Comparison of ENCODE assay signal across 21 mouse cellular contexts in genomic region chr4:130899383-130899781, GRCm38 (mm10). TPM values are rescaled to one million over a fixed set of nuclear protein-coding genes. Genes with fewer than 3 reads are reported as not detected.
A peak's percentile ranks its signal among the peaks of the same experiment; 100 is the strongest.
DNase-seq lines count a peak whose midpoint lies in the region; ATAC-seq and TF ChIP-seq lines count a peak whose summit lies in the region.
"Had no signal": no experiment of that assay in that cellular context is flagged by ENCODE, and none has a peak within 500 bp of the region (broad histone marks: within the 10 kb centered on the region; RNA-seq: fewer than 3 reads in every experiment).

No protein-coding gene starts in this region.

- peaks cover 21% of the 10 kb centered on the region for H3K4me1 ChIP-seq in heart, embryonic 13.5 days
- peaks cover 45% of the 10 kb centered on the region for H3K4me1 ChIP-seq in thymus, adult 2 months (replicated peaks; ENCODE audit: control insufficient read depth, insufficient read depth, low read length)
- no peaks in the 10 kb centered on the region for H3K4me1 ChIP-seq in intestine, embryonic 15.5 days (replicated peaks)

- no peaks in the 10 kb centered on the region for H3K27me3 ChIP-seq in heart, embryonic 13.5 days (replicated peaks)
- H3K27me3 ChIP-seq in thymus, adult 2 months (ENCODE audit: control insufficient read depth, insufficient read depth, low read length): no peaks in the 10 kb centered on the region
- no peaks in the 10 kb centered on the region; the same call in 1 of the 2 replicates for H3K27me3 ChIP-seq in intestine, embryonic 15.5 days (replicated peaks)
- H3K27me3 ChIP-seq: forebrain, embryonic 13.5 days; liver, embryonic 13.5 days; neural tube, embryonic 13.5 days had no signal

- no peak for TF ChIP-seq POLR2A in thymus, adult 2 months (IDR thresholded peaks at IDR 0.05; ENCODE audit: control insufficient read depth, extremely low read depth, insufficient read depth, low read length, poor library complexity)

- H3K4me2 ChIP-seq in heart, embryonic 13.5 days: no peak overlapping the region
- no peak overlapping the region for H3K4me2 ChIP-seq in intestine, embryonic 15.5 days (replicated peaks)
- H3K4me2 ChIP-seq: forebrain, embryonic 13.5 days; hindbrain, embryonic 14.5 days; liver, embryonic 13.5 days; neural tube, embryonic 13.5 days had no signal

- TF ChIP-seq CTCF in thymus, adult 2 months (IDR thresholded peaks at IDR 0.05; ENCODE audit: borderline replicate concordance, control insufficient read depth, extremely low read depth, insufficient read depth, low read length, poor library complexity): no peak

- no peak overlapping the region for H3K4me3 ChIP-seq in heart, embryonic 13.5 days
- H3K4me3 ChIP-seq in thymus, adult 2 months (ENCODE audit: control insufficient read depth, insufficient read depth, low read length): no peak overlapping the region
- H3K4me3 ChIP-seq in macrophage (ENCODE audit: inconsistent target): no peak overlapping the region
- no peak overlapping the region for H3K4me3 ChIP-seq in intestine, embryonic 15.5 days (replicated peaks)
- H3K4me3 ChIP-seq: forebrain, embryonic 13.5 days; layer of hippocampus, adult 2 months; liver, embryonic 13.5 days; neural tube, embryonic 13.5 days had no signal

- DNase-seq in heart, adult 18-20 months: no peak
- DNase-seq in thymus, adult 2 months: no peak
- no peak for DNase-seq in thymus, postnatal 14 days
- no peak for DNase-seq in embryo, embryonic 11 days
- DNase-seq in cerebellum, adult 9-10 months: no peak
- DNase-seq: cerebellum, postnatal 10 days; left cerebral cortex, postnatal 4 days; liver, embryonic 13.5 days; right cerebral cortex, postnatal 25 days had no signal

- no peaks in the 10 kb centered on the region; the same call in 1 of the 2 replicates for H3K79me2 ChIP-seq in macrophage (ENCODE audit: inconsistent target)

- no peaks in the 10 kb centered on the region for H3K9me3 ChIP-seq in heart, embryonic 13.5 days
- no peaks in the 10 kb centered on the region for H3K9me3 ChIP-seq in intestine, embryonic 15.5 days
- H3K9me3 ChIP-seq: forebrain, embryonic 13.5 days; liver, embryonic 13.5 days; neural tube, embryonic 13.5 days had no signal

- no peak for ATAC-seq in heart, embryonic 13.5 days (ENCODE audit: extremely low read depth, insufficient number of reproducible peaks, low FRiP score, low TSS enrichment)
- ATAC-seq in intestine, embryonic 15.5 days: no peak
- ATAC-seq: forebrain, embryonic 13.5 days; intestine, embryonic 16.5 days; lung, postnatal 0 days had no signal

- H3K9ac ChIP-seq in heart, embryonic 13.5 days: no peak overlapping the region
- H3K9ac ChIP-seq in intestine, embryonic 15.5 days: no peak overlapping the region
- H3K9ac ChIP-seq: forebrain, embryonic 13.5 days; hindbrain, embryonic 14.5 days; liver, embryonic 13.5 days; neural tube, embryonic 13.5 days had no signal

- no peaks in the 10 kb centered on the region for H3K36me3 ChIP-seq in heart, embryonic 13.5 days
- no peaks in the 10 kb centered on the region for H3K36me3 ChIP-seq in thymus, adult 2 months (ENCODE audit: control insufficient read depth, insufficient read depth, low read length)
- H3K36me3 ChIP-seq in macrophage (ENCODE audit: inconsistent target): no peaks in the 10 kb centered on the region
- H3K36me3 ChIP-seq in intestine, embryonic 15.5 days: no peaks in the 10 kb centered on the region
- H3K36me3 ChIP-seq: liver, embryonic 13.5 days; neural tube, embryonic 13.5 days had no signal

- 61% methylated on average over 2 of the region's 3 CpGs for WGBS in heart, embryonic 13.5 days
- 76% methylated on average over 2 of the region's 3 CpGs for WGBS in thymus, adult 2 months
- 22% methylated on average over 2 of the region's 3 CpGs for WGBS in macrophage (ENCODE audit: missing documents)
- WGBS in intestine, embryonic 15.5 days: 77% methylated on average over 2 of the region's 3 CpGs

- H3K27ac ChIP-seq in heart, embryonic 13.5 days (replicated peaks): 0 out of 2 replicates have a peak overlapping the region, but pooled peaks have one; percentile 26
- peak overlapping the region; percentile 57 for H3K27ac ChIP-seq in thymus, adult 2 months (ENCODE audit: control insufficient read depth, insufficient read depth, low read length)
- peak overlapping the region; percentile 73 for H3K27ac ChIP-seq in macrophage
- H3K27ac ChIP-seq in intestine, embryonic 15.5 days: no peak overlapping the region
- H3K27ac ChIP-seq: forebrain, embryonic 13.5 days; hindbrain, embryonic 14.5 days; layer of hippocampus, adult 2 months; liver, embryonic 13.5 days; neural tube, embryonic 13.5 days had no signal

RNA-seq across cellular contexts. Expression of gene Laptm5, which starts 13.5 kb away (rescaled TPM):
- polyA plus RNA-seq in heart, embryonic 13.5 days (2015; fragmentation: Nextera tagmentation; extraction: Ambion mirVana): 20.1 and 25.9 TPM in 2 replicates
- 10 to 100 TPM; 16.5 to 30.3 TPM for total RNA-seq in heart, adult 18-20 months (2021)
- 1,867 and 1,969 TPM in 2 replicates for polyA plus RNA-seq in thymus, adult 2 months (2012; rRNA removed)
- 100 to 1,000 TPM in 20 of 26 experiments, 10 to 100 TPM in 6; 40.7 to 813 (median 353) TPM for total RNA-seq in macrophage (2018; cell fraction: chromatin; rRNA removed)
- 1,000 to 10,000 TPM in 25 of 26 experiments, 100 to 1,000 TPM in 1; 986 to 2,150 (median 1,338) TPM for total RNA-seq in macrophage (2018; cell fraction: cytosol; rRNA removed)
- total RNA-seq in macrophage (2018; cell fraction: nucleus; rRNA removed): 1,000 to 10,000 TPM in 13 of 26 experiments, 100 to 1,000 TPM in 13; 156 to 1,616 (median 999) TPM
- polyA plus RNA-seq in macrophage (2018): 1,448 to 1,968 TPM (median 1,759 TPM) in 3 replicates
- 37.9 and 42.4 TPM in 2 replicates for polyA plus RNA-seq in intestine, embryonic 15.5 days (2015; fragmentation: Nextera tagmentation; extraction: Ambion mirVana)

RNA-seq across cellular contexts. Expression of gene Matn1, which starts 44.8 kb away (rescaled TPM):
- 0.09 TPM in 1 of 2 replicates, not detected in the other for polyA plus RNA-seq in heart, embryonic 13.5 days (2015; fragmentation: Nextera tagmentation; extraction: Ambion mirVana)
- total RNA-seq in heart, adult 18-20 months (2021): not detected
- polyA plus RNA-seq in thymus, adult 2 months (2012; rRNA removed): 2.1 and 2.2 TPM in 2 replicates
- 1 to 10 TPM in 6 of 26 experiments, under 1 TPM in 10, not detected in 10; 0.32 to 1.6 (median 0.79) TPM for total RNA-seq in macrophage (2018; cell fraction: chromatin; rRNA removed)
- under 1 TPM in 24 of 26 experiments, not detected in 2; 0.11 to 0.59 (median 0.26) TPM for total RNA-seq in macrophage (2018; cell fraction: cytosol; rRNA removed)
- total RNA-seq in macrophage (2018; cell fraction: nucleus; rRNA removed): under 1 TPM in 15 of 26 experiments, not detected in 11; 0.27 to 0.96 (median 0.48) TPM
- 0.07 to 0.80 TPM (median 0.16 TPM) in 3 replicates for polyA plus RNA-seq in macrophage (2018)
- polyA plus RNA-seq in intestine, embryonic 15.5 days (2015; fragmentation: Nextera tagmentation; extraction: Ambion mirVana): 0.06 TPM in 1 of 2 replicates, not detected in the other
- total RNA-seq: adrenal gland, postnatal 4 days; megakaryocyte-erythroid progenitor cell, adult 5-6 weeks had no signal
- polyA plus RNA-seq: forebrain, embryonic 13.5 days; hindbrain, embryonic 14.5 days; intestine, embryonic 16.5 days; lung, postnatal 0 days; urinary bladder, adult 2 months had no signal

Comparison
In these comparisons a context has a peak if more than half of its experiments do, and no peak if none do; other contexts are left out.
1. RNA of gene Laptm5, which starts 13.5 kb away (polyA plus RNA-seq): 1,867 to 1,969 TPM in thymus, adult 2 months and 1,448 to 1,968 TPM in macrophage; 37.9 to 42.4 TPM in intestine, embryonic 15.5 days and 20.1 to 25.9 TPM in heart, embryonic 13.5 days; every median in the first group is over 10 times any median in the second.